Mouse (Mus musculus) CH12.LX (cell line): ENCODE data around the gene Krr1. TPM values are rescaled to one million over a fixed set of nuclear protein-coding genes. Genes with fewer than 3 reads are reported as not detected.

Experiments
- DNase-seq: peaks from one replicate; pipeline ENCODE4 v3.0.0-alpha.2; 2013; ENCODE audit errors: extremely low read depth
- H3K27ac ChIP-seq: 2 replicates; pipeline ENCODE4 v1.5.1; 2012; ENCODE audit warnings: low read depth, mild to moderate bottlenecking, control low read depth, moderate library complexity; ENCODE audit not compliant: insufficient read depth
- H3K27me3 ChIP-seq: replicated peaks from 2 replicates; pipeline ENCODE3; 2012; ENCODE audit warnings: inconsistent platforms
- H3K36me3 ChIP-seq, 2 experiments: replicated peaks in 1 of 2; 2 replicates each; pipeline versions ENCODE3 to v1.6.1; 2012; ENCODE audit warnings: inconsistent platforms in 1 of 2, low read length in 1 of 2, mild to moderate bottlenecking in 1 of 2, mixed read lengths in 1 of 2, moderate library complexity in 1 of 2; ENCODE audit not compliant: control insufficient read depth in 1 of 2, insufficient read depth in 1 of 2
- H3K4me1 ChIP-seq, 2 experiments: 2 replicates each; pipeline ENCODE4 v1.6.1; 2012; ENCODE audit warnings: inconsistent platforms in 1 of 2, moderate library complexity in 1 of 2; ENCODE audit not compliant: insufficient read depth in 2 of 2, control insufficient read depth in 1 of 2
- H3K4me2 ChIP-seq: 2 replicates; pipeline ENCODE4 v1.6.1; 2012; ENCODE audit warnings: low read depth, mild to moderate bottlenecking, control low read depth; ENCODE audit not compliant: poor library complexity, insufficient read depth, severe bottlenecking
- H3K4me3 ChIP-seq, 3 experiments: fragments of 150-350 bp in 1 of 3; sonication (generic) in 1 of 3; replicated peaks in 1 of 3; 2 replicates each; pipeline versions ENCODE3 to v1.5.1; 2011 to 2012; ENCODE audit warnings: low read depth in 2 of 3, low read length in 2 of 3, mild to moderate bottlenecking in 2 of 3, moderate library complexity in 2 of 3, control low read depth in 1 of 3, improper control_type of control experiment in 1 of 3, inconsistent platforms in 1 of 3, mixed read lengths in 1 of 3; ENCODE audit not compliant: poor library complexity in 1 of 3
- H3K79me2 ChIP-seq: replicated peaks from 2 replicates; pipeline ENCODE4 v1.6.1; 2012; ENCODE audit warnings: mild to moderate bottlenecking, moderate library complexity; ENCODE audit not compliant: control insufficient read depth, poor library complexity, insufficient read depth, severe bottlenecking; ENCODE audit errors: extremely low read depth
- H3K9ac ChIP-seq: 2 replicates; pipeline ENCODE4 v1.6.1; 2012; ENCODE audit warnings: low read depth, mild to moderate bottlenecking, control low read depth, moderate library complexity; ENCODE audit not compliant: insufficient read depth
- H3K9me3 ChIP-seq: replicated peaks from 2 replicates; pipeline ENCODE3; 2012; ENCODE audit warnings: low read length, inconsistent platforms, mixed read lengths
- CHD2 ChIP-seq: IDR thresholded peaks from 2 replicates; pipeline ENCODE4 v1.6.1; 2011; ENCODE audit warnings: low read length, improper control_type of control experiment
- CTCF ChIP-seq, 2 experiments: IDR thresholded peaks in 1 of 2; conservative IDR thresholded peaks in 1 of 2; 2 replicates each; pipeline ENCODE4 v1.5.1; 2011 to 2012; ENCODE audit warnings: low read depth in 2 of 2, low read length in 2 of 2, improper control_type of control experiment in 1 of 2, inconsistent platforms in 1 of 2, mild to moderate bottlenecking in 1 of 2, moderate library complexity in 1 of 2
- ELF1 ChIP-seq: IDR thresholded peaks from 2 replicates; pipeline ENCODE4 v1.6.1; 2014; ENCODE audit warnings: low read depth, mild to moderate bottlenecking, inconsistent platforms, low read length, improper control_type of control experiment
- ETS1 ChIP-seq: conservative IDR thresholded peaks from 2 replicates; pipeline ENCODE4 v1.6.1; 2012; ENCODE audit warnings: low read depth, mild to moderate bottlenecking, inconsistent platforms, low read length, improper control_type of control experiment, moderate library complexity
- GABPA ChIP-seq: IDR thresholded peaks from 2 replicates; pipeline ENCODE4 v1.6.1; 2012; ENCODE audit warnings: low read depth, low read length, improper control_type of control experiment, inconsistent platforms; ENCODE audit not compliant: insufficient replicate concordance
- IRF4 ChIP-seq: IDR thresholded peaks from 2 replicates; pipeline ENCODE4 v1.6.1; 2014; ENCODE audit warnings: low read depth, mild to moderate bottlenecking, inconsistent platforms, low read length, improper control_type of control experiment
- KAT2A ChIP-seq: IDR thresholded peaks from 2 replicates; pipeline ENCODE4 v1.6.1; 2012; ENCODE audit warnings: low read length, improper control_type of control experiment, inconsistent platforms; ENCODE audit not compliant: insufficient replicate concordance
- MAFK ChIP-seq: IDR thresholded peaks from 2 replicates; pipeline ENCODE4 v1.6.1; 2011; ENCODE audit warnings: low read length, improper control_type of control experiment; ENCODE audit not compliant: insufficient replicate concordance
- MAZ ChIP-seq: IDR thresholded peaks from 2 replicates; pipeline ENCODE4 v1.6.1; 2012; ENCODE audit warnings: low read depth, mild to moderate bottlenecking, inconsistent platforms, low read length, improper control_type of control experiment, moderate library complexity
- NRF1 ChIP-seq: IDR thresholded peaks from 2 replicates; pipeline ENCODE4 v1.6.1; 2014; ENCODE audit warnings: low read depth, mild to moderate bottlenecking, inconsistent platforms, low read length, improper control_type of control experiment, moderate library complexity
- POLR2A ChIP-seq: IDR thresholded peaks from 2 replicates; pipeline ENCODE4 v1.6.1; 2011; ENCODE audit warnings: low read depth, mild to moderate bottlenecking, improper control_type of control experiment, low read length
- POLR2AphosphoS2 ChIP-seq: IDR thresholded peaks from 2 replicates; pipeline ENCODE4 v1.6.1; 2011; ENCODE audit warnings: low read depth, low read length, improper control_type of control experiment
- RAD21 ChIP-seq: IDR thresholded peaks from 2 replicates; pipeline ENCODE4 v1.6.1; 2011; ENCODE audit warnings: low read depth, mild to moderate bottlenecking, low read length, improper control_type of control experiment, moderate library complexity
- RCOR1 ChIP-seq: conservative IDR thresholded peaks from 2 replicates; pipeline ENCODE4 v1.6.1; 2012; ENCODE audit warnings: low read depth, mild to moderate bottlenecking, inconsistent platforms, low read length, improper control_type of control experiment
- SIN3A ChIP-seq: IDR thresholded peaks from 2 replicates; pipeline ENCODE4 v1.6.1; 2012; ENCODE audit warnings: low read length, improper control_type of control experiment, inconsistent platforms
- SMC3 ChIP-seq: IDR thresholded peaks from 2 replicates; pipeline ENCODE4 v1.6.1; 2011; ENCODE audit warnings: low read depth, low read length, improper control_type of control experiment
- TBP ChIP-seq: conservative IDR thresholded peaks from 2 replicates; pipeline ENCODE4 v1.6.1; 2011; ENCODE audit warnings: low read depth, low read length, improper control_type of control experiment
- UBTF ChIP-seq: IDR thresholded peaks from 2 replicates; pipeline ENCODE4 v1.6.1; 2012; ENCODE audit warnings: low read depth, mild to moderate bottlenecking, inconsistent platforms, low read length, improper control_type of control experiment, moderate library complexity
- ZC3H11A ChIP-seq: IDR thresholded peaks from 2 replicates; pipeline ENCODE4 v1.6.1; 2012; ENCODE audit warnings: low read depth, mild to moderate bottlenecking, inconsistent platforms, low read length, improper control_type of control experiment
- ZKSCAN1 ChIP-seq: IDR thresholded peaks from 2 replicates; pipeline ENCODE4 v1.6.1; 2012; ENCODE audit warnings: low read depth, inconsistent platforms, low read length, improper control_type of control experiment, borderline replicate concordance
- ZMIZ1 ChIP-seq: IDR thresholded peaks from 2 replicates; pipeline ENCODE4 v1.6.1; 2012; ENCODE audit warnings: low read depth, mild to moderate bottlenecking, inconsistent platforms, low read length, improper control_type of control experiment
- dilution Hi-C: fragments of 300-500 bp; cut with MboI; formaldehyde crosslinking; loops from 2 replicates; pipeline ENCODE4 v1.14.3; 2020; ENCODE audit warnings: low sequenced_read_pairs; ENCODE audit not compliant: extremely low pct_unique_long_range_greater_than_20kb, extremely low pct_ligation_motif_present
- in situ Hi-C: fragments of 300-500 bp; cut with MboI; formaldehyde crosslinking; loops from 3 replicates; pipeline ENCODE4 v1.14.3; 2019; ENCODE audit warnings: low sequenced_read_pairs, low pct_ligation_motif_present, low pct_unique_long_range_greater_than_20kb, mixed read lengths
- polyA plus RNA-seq: library from polyadenylated mRNA; unstranded; fragments of >175 nt; gene quantifications from 2 replicates; pipeline ENCODE4 v1.2.1, GENCODE M21; 2012; ENCODE audit warnings: low read depth; ENCODE audit not compliant: insufficient read length
- total RNA-seq, 2 experiments: library from RNA; depleted of rRNA; stranded (reverse); fragments of 300-350 nt in 1 of 2; fragments of >200 nt in 1 of 2; gene quantifications; 2 replicates each; pipeline ENCODE4 v1.2.3; 2012 to 2014

Gene Krr1
- total and polyA plus RNA-seq, 3 experiments = 56.9 to 108 (median 58.7) TPM

- no peak for DNase-seq
- Histone ChIP-seq H3K4me3 (no peak overlapping the region), H3K27ac (no peak overlapping the region), H3K4me2 (no peak overlapping the region), H3K9me3 (no peaks in the 10 kb centered on the region), H3K9ac (no peak overlapping the region), H3K36me3 (no peaks in the 10 kb centered on the region), H3K4me1 (no peaks in the 10 kb centered on the region), H3K79me2 (no peaks in the 10 kb centered on the region), H3K27me3 (no peaks in the 10 kb centered on the region)
- dilution Hi-C loops = no loop called here
- TF ChIP-seq CTCF (conservative IDR thresholded peaks at IDR 0.05 in 1 of 2, IDR thresholded peaks at IDR 0.05 in 1 of 2; ENCODE audit: low read depth in 2 of 2, low read length in 2 of 2) = no peak
- in situ Hi-C loops = no loop called here
These were observed 16.6 kb upstream of the Krr1 start for GRCm38 (mm10) chr10:111955836-111956235.

- in situ Hi-C loops = no loop called here
- Histone ChIP-seq H3K27me3 (no peaks in the 10 kb centered on the region), H3K36me3 (no peaks in the 10 kb centered on the region), H3K4me2 (peak overlapping the region; percentile 48; the same call in 1 of the 2 replicates), H3K79me2 (no peaks in the 10 kb centered on the region), H3K9ac (no peak overlapping the region), H3K4me1 (no peaks in the 10 kb centered on the region), H3K4me3 (no peak overlapping the region), H3K27ac (no peak overlapping the region), H3K9me3 (no peaks in the 10 kb centered on the region)
- dilution Hi-C loops = no loop called here
- peak; percentile 82 for DNase-seq
- TF ChIP-seq RCOR1 (no peak), GABPA (no peak), ZKSCAN1 (no peak), SMC3 (peak; percentile 74), CTCF (conservative IDR thresholded peaks at IDR 0.05 in 1 of 2, IDR thresholded peaks at IDR 0.05 in 1 of 2; ENCODE audit: low read depth in 2 of 2, low read length in 2 of 2) (peak; percentile 83 to 84), NRF1 (no peak), POLR2AphosphoS2 (no peak), RAD21 (peak; percentile 71)
These were observed 15.0 kb upstream of the Krr1 start for GRCm38 (mm10) chr10:111957271-111958045.

GRCm38 (mm10) chr10:111958046-111958421 lies 14.4 kb upstream of the Krr1 start:
- TF ChIP-seq GABPA = no peak
- no peak for TF ChIP-seq CHD2
- no peak for TF ChIP-seq IRF4
- no peak for TF ChIP-seq POLR2A
- TF ChIP-seq MAFK = no peak
- TF ChIP-seq CTCF (conservative IDR thresholded peaks at IDR 0.05 in 1 of 2, IDR thresholded peaks at IDR 0.05 in 1 of 2; ENCODE audit: low read depth in 2 of 2, low read length in 2 of 2) = no peak; a peak in 1 of 4 replicates
- TF ChIP-seq ZC3H11A = no peak
- TF ChIP-seq KAT2A = no peak
- no peak for TF ChIP-seq SIN3A
- TF ChIP-seq POLR2AphosphoS2 = no peak
- no peak for TF ChIP-seq UBTF
- no peak for TF ChIP-seq ELF1
- TF ChIP-seq TBP = no peak
- no peak for TF ChIP-seq ZMIZ1
- no peak for TF ChIP-seq MAZ
- TF ChIP-seq ETS1 = no peak
- TF ChIP-seq, all 38 proteins: peak for 0
- no peaks in the 10 kb centered on the region for H3K79me2 ChIP-seq
- in situ Hi-C loops = no loop called here
- H3K27me3 ChIP-seq = no peaks in the 10 kb centered on the region
- DNase-seq = no peak
- H3K36me3 ChIP-seq = no peaks in the 10 kb centered on the region
- no peak overlapping the region for H3K4me3 ChIP-seq
- H3K27ac ChIP-seq = no peak overlapping the region
- no peak overlapping the region for H3K9ac ChIP-seq
- no peaks in the 10 kb centered on the region for H3K9me3 ChIP-seq
- dilution Hi-C loops = no loop called here
- H3K4me2 ChIP-seq = peak overlapping the region; percentile 48; the same call in 1 of the 2 replicates
- no peaks in the 10 kb centered on the region for H3K4me1 ChIP-seq
